Mouse (Mus musculus) spleen, adult 2 months (tissue): Measurements from ENCODE around the gene Rab3il1. TPM values are rescaled to one million over a fixed set of nuclear protein-coding genes. Genes with fewer than 3 reads are reported as not detected.

ENCODE experiments used
- DNase-seq, 2 experiments: peaks; one replicate each; pipeline versions ENCODE4 v3.0.0 to v3.0.0-alpha.2; 2012 to 2021; ENCODE audit warnings: low spot score in 2 of 2, low read depth in 1 of 2
- H3K27ac ChIP-seq: fragments of 200-500 bp; 2 replicates; pipeline ENCODE4 v1.5.1; 2012; ENCODE audit warnings: low read length, inconsistent platforms; ENCODE audit not compliant: insufficient read depth
- H3K27me3 ChIP-seq: fragments of 200-500 bp; 2 replicates; pipeline ENCODE4 v1.6.1; 2012; ENCODE audit warnings: mild to moderate bottlenecking, moderate library complexity, low read length, inconsistent platforms; ENCODE audit not compliant: control insufficient read depth, insufficient read depth
- H3K36me3 ChIP-seq: fragments of 200-500 bp; 2 replicates; pipeline ENCODE4 v1.6.1; 2012; ENCODE audit warnings: mild to moderate bottlenecking, low read length, inconsistent platforms; ENCODE audit not compliant: control insufficient read depth, insufficient read depth
- H3K4me1 ChIP-seq: fragments of 200-500 bp; 2 replicates; pipeline ENCODE4 v1.6.1; 2011; ENCODE audit warnings: inconsistent platforms; ENCODE audit not compliant: control insufficient read depth, insufficient read depth, insufficient read length
- H3K4me3 ChIP-seq: fragments of 200-500 bp; 2 replicates; pipeline ENCODE4 v1.5.1; 2011; ENCODE audit warnings: mild to moderate bottlenecking, inconsistent platforms; ENCODE audit not compliant: insufficient read depth, insufficient read length; ENCODE audit errors: extremely low read depth
- CTCF ChIP-seq: fragments of 200-500 bp; IDR thresholded peaks from 2 replicates; pipeline ENCODE4 v1.5.1; 2011; ENCODE audit warnings: mild to moderate bottlenecking, inconsistent platforms; ENCODE audit not compliant: insufficient read depth, insufficient read length, insufficient replicate concordance; ENCODE audit errors: extremely low read depth
- POLR2A ChIP-seq: fragments of 200-500 bp; IDR thresholded peaks from 2 replicates; pipeline ENCODE4 v1.6.1; 2011; ENCODE audit warnings: low read depth, low read length, inconsistent platforms
- WGBS: fragments of 180-500 bp; shearing (Covaris S2); methylation state at CpG from one replicate; pipeline ENCODE4 v1.1.7; 2018; 5-methylcytosine and 5-hydroxymethylcytosine counted together
- polyA plus RNA-seq: library from polyadenylated mRNA; depleted of rRNA; stranded (reverse); fragments of >200 nt; gene quantifications from 2 replicates; pipeline ENCODE4 v1.2.3, GENCODE M21; 2012

Gene Rab3il1
- polyA plus RNA-seq, 1 experiment = 73.5 TPM

DNA sequence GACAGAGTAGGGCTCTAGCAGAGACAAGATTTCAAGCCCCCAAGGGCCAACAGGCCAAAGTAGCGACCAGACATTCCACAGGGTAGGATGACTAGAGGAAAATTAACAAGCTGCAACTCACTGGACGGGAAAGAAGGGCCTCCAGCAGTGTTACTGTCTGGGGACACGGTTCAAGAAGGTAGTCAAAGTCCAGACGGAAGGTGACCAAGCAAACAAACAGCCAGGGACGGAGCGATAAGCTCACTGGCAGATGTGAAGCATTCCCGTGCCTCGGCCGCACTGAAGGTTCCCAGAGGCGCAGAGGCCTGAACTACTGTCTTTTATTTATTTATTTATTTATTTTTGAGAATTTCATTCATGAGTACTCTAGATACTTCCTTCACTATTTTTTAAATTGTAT is 24.4 kb upstream of the Rab3il1 start:
- no peak for DNase-seq
- no peak overlapping the region for H3K4me3 ChIP-seq
- H3K36me3 ChIP-seq = no peaks in the 10 kb centered on the region
- H3K27ac ChIP-seq = no peak overlapping the region
- WGBS = 96% methylated on average over 10 of the region's 10 CpGs
- no peaks in the 10 kb centered on the region for H3K27me3 ChIP-seq
- TF ChIP-seq POLR2A = no peak
- TF ChIP-seq CTCF = no peak
- peaks cover 5% of the 10 kb centered on the region; the same call in 1 of the 2 replicates for H3K4me1 ChIP-seq

DNA sequence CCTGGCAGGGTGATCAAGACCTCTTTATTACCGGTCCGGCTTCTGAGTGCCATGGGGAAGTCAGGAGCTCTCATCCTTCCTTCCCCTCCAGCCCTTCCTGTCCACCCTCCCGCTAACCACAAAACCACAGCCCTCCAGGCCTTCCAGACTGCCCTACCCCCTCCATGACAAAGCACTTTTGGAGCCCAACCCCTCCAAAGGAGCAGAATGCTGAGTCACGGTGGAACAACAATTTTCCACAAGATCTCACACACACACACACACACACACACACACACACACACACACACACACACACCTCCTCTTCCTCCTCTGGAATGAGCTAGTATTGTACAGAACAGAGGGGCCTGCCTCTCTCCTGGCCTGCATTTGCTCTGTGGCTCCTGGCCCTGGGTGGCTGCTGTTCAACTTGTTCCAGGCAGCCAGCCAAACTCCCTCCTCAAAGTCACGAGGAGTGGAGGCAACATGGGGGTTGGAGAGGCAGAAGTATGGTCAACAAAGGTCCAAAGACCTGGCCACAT is 23.0 kb upstream of the Rab3il1 start:
- H3K27me3 ChIP-seq = no peaks in the 10 kb centered on the region
- no peak overlapping the region for H3K4me3 ChIP-seq
- H3K4me1 ChIP-seq = peaks cover 5% of the 10 kb centered on the region; the same call in 1 of the 2 replicates
- H3K27ac ChIP-seq = peak overlapping the region; percentile 65
- TF ChIP-seq CTCF (no peak), POLR2A (no peak)
- 20% methylated on average over 5 of the region's 5 CpGs for WGBS
- H3K36me3 ChIP-seq = no peaks in the 10 kb centered on the region
- no peak for DNase-seq

- DNase-seq = no peak
- TF ChIP-seq POLR2A (no peak), CTCF (no peak)
- Histone ChIP-seq H3K36me3 (peaks cover 3% of the 10 kb centered on the region; the same call in 1 of the 2 replicates), H3K4me3 (no peak overlapping the region), H3K4me1 (peaks cover 8% of the 10 kb centered on the region; the same call in 1 of the 2 replicates), H3K27me3 (no peaks in the 10 kb centered on the region), H3K27ac (peak overlapping the region; percentile 65)
- 79% methylated on average over 2 of the region's 2 CpGs for WGBS
Measured at GRCm38 (mm10) chr19:9979156-9979555, 22.3 kb upstream of the Rab3il1 start.

- no peak for DNase-seq
- peaks cover 14% of the 10 kb centered on the region for H3K36me3 ChIP-seq
- no peaks in the 10 kb centered on the region for H3K27me3 ChIP-seq
- no peak within 1 kb of the TSS for H3K27ac ChIP-seq
- peaks cover 12% of the 10 kb centered on the region; the same call in 1 of the 2 replicates for H3K4me1 ChIP-seq
- 58% methylated on average over 4 of the region's 4 CpGs for WGBS
- no peak for TF ChIP-seq POLR2A
- TF ChIP-seq CTCF = no peak
- H3K4me3 ChIP-seq = no peak within 1 kb of the TSS
Measured at GRCm38 (mm10) chr19:9980258-9980657, 21.2 kb upstream of the Rab3il1 start, which contains the start of gene Fth1. Gene Fth1 (plus strand): TSS chr19:9980598.

DNA sequence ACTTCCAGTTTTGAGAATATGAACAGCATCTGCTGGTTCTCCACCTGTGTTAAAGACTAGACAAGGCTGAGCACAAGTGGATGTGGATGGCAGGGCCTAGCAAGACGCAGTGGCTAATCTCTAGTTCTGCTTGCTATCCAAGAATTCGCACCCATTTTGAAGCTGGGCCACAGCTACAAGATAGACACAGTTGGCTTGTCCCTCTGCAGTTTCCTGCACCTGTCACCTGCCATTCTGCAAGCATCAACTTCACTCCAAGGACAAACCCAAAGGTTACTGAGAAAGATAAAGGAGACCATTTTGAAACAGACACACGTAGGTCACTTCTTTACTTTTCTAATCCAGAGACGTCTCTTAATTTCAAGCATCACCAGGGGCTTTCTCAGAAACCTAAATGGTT is 19.8 kb upstream of the Rab3il1 start:
- Histone ChIP-seq H3K27ac (peak overlapping the region; percentile 79; the same call in 1 of the 2 replicates), H3K27me3 (no peaks in the 10 kb centered on the region), H3K36me3 (peaks cover 22% of the 10 kb centered on the region), H3K4me3 (peak overlapping the region; percentile 57; the same call in 1 of the 2 replicates), H3K4me1 (peaks cover 12% of the 10 kb centered on the region; the same call in 1 of the 2 replicates)
- WGBS = 84% methylated on average over 4 of the region's 4 CpGs
- no peak for TF ChIP-seq POLR2A
- TF ChIP-seq CTCF = no peak
- no peak for DNase-seq

GRCm38 (mm10) chr19:9982151-9982851 is 19.2 kb upstream of the Rab3il1 start:
- Histone ChIP-seq H3K4me1 (peaks cover 12% of the 10 kb centered on the region; the same call in 1 of the 2 replicates), H3K36me3 (peaks cover 22% of the 10 kb centered on the region), H3K27me3 (no peaks in the 10 kb centered on the region), H3K4me3 (peak overlapping the region; percentile 95), H3K27ac (peak overlapping the region; percentile 97)
- no peak for TF ChIP-seq CTCF
- TF ChIP-seq POLR2A = peak; percentile 99
- WGBS = under 1% methylated on average over 59 of the region's 59 CpGs
- peak; percentile 93 to 96 for DNase-seq
